Mouse (Mus musculus): ENCODE measurements around the gene Selenot.

Selenot gene

GRCm38 (mm10) chr3:58624981-58625380, 48.5 kb downstream of the Selenot start:
- in situ Hi-C loops (cut with MboI; ENCODE audit: unreplicated experiment in 2 of 2): loop anchor here in 1 of 2 experiments (25.0 kb wide), 2 partner anchors 463 to 1363 kb away; no protein-coding TSS in a partner anchor

- in situ Hi-C loops (cut with MboI; ENCODE audit: unreplicated experiment in 2 of 2): loop anchor here in 1 of 2 experiments (25.0 kb wide), 1 partner anchor 469 kb away; no protein-coding TSS in a partner anchor
Observed at GRCm38 (mm10) chr3:58631693-58632092, 55.3 kb downstream of the Selenot start.

- in situ Hi-C loops (cut with MboI; ENCODE audit: unreplicated experiment in 2 of 2): loop anchor here in 1 of 2 experiments (25.0 kb wide), 1 partner anchor 474 kb away; no protein-coding TSS in a partner anchor
Observed at GRCm38 (mm10) chr3:58636406-58637295, 60.2 kb downstream of the Selenot start, which contains the start of gene Erich6. Gene Erich6, minus strand, starts transcription at chr3:58637207.

Measured in v-Abl transformed pro-B cells (cell line).